Mouse (Mus musculus) frontal cortex, postnatal 36 days (tissue): ENCODE measurements around the gene Echdc3.

Source experiments
- DNase-seq, 2 experiments: peaks; one replicate each; pipeline ENCODE4 v3.0.0; 2022; ENCODE audit warnings: low spot score in 2 of 2

The Echdc3 gene

DNA sequence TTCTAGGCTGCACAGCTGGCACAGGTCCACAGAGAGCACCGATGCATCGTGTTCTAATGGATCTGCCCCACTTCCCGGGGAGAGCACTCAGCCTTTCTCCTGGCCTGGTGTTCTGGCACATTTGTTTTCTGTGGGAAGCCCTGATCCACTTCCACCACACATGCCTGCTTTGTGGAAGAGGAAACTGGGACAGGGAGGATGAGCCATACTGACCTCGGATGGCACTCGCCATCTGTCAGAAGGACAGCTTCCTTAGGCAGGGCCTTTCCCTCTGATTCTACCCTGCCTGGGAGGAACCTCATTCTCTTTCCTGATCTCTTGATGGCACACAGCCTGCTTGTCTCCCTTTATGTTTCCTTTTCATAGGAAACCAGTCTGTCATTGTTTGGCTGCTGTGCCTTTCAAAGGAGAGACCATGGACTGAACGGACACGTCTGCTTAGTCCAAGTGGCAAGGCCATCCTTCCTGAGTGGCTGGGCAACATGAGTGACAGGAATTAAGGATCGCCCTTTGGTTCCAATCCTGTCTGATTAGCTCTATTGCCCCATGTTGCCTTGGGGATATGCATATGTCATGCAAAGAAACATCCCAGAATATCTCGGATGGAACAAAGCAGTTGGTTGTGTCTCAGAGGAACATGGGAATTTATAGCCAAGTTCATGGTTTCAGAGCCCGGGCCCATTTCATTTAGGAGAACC is 13.7 kb upstream of the Echdc3 start:
- no peak for DNase-seq

DNA sequence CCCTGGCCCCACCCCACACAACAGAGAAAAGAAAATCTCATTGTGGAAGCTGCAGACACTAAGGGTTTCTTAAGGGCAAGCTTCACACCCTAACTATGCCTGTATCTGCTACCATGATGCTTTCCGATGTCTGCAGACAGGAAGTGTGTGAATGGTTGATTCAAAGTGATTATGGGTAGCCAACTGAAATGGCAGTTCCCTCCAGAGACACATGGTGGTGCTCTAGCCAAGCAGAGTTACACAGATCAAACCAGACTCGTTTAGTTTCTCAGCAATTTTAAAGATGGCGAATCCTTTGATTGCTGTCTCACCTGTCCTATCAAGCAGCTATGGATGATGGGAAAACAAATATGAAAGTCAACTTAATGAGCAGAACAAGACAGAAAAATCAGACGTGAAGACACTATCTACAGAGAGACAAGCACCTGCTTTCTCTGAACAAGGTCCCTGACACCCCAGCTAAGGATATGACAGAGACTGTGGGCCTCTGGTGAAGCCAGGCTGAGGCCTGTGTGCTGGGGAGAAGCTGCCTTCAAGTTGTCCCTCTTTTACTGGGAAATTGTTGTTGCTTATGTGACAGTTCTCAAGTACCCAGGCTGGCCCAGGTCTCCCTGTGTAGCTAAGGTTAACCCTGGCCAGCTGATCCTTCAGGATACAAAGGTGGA is 7.4 kb upstream of the Echdc3 start:
- peak; percentile 77 to 89 for DNase-seq

DNA sequence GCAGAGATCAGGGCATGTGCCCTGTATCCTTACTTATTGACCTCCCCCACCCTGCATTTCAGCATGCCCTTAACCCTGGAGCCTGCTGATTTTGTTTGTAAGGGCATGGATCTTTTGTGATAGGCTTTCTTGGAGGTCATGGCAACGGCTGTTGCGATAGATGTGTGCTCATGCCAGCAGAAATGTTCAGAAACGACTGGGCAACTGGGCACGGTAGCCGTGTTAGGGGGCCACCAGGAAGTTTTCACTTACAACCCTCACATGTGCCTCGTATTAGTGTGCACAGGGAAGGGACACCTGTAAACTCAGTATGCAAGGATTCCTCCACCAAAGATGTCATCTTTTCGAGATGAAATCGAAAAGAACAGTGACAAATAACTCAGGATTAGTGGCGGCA is 508 bp downstream of the Echdc3 start:
- no peak for DNase-seq

DNA sequence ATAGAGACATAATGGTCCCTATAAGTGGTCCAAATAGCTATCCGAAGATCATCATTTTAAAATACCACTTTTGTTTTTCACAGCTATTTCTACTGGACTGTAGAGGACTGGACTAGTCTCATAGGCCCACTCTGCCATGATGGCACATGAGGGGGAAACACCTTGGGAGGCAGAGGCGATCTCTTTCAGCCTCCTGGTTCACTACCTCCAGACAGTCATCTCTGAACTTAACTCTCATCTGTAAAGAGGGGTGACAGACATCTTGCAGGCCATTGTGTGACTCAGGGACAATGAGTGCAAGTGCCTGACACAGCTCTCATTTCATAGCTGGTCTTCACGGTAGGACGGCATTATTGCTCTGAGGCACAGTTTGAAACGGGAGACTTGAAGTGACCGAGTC is 2.0 kb downstream of the Echdc3 start:
- DNase-seq, result no peak

GRCm38 (mm10) chr2:6209746-6210145 is 3.1 kb downstream of the Echdc3 start:
- no peak for DNase-seq

GRCm38 (mm10) chr2:6209116-6209515 is 3.7 kb downstream of the Echdc3 start:
- DNase-seq, result peak; percentile 23 to 71

GRCm38 (mm10) chr2:6207736-6208135 is 5.1 kb downstream of the Echdc3 start:
- DNase-seq, result no peak

DNA sequence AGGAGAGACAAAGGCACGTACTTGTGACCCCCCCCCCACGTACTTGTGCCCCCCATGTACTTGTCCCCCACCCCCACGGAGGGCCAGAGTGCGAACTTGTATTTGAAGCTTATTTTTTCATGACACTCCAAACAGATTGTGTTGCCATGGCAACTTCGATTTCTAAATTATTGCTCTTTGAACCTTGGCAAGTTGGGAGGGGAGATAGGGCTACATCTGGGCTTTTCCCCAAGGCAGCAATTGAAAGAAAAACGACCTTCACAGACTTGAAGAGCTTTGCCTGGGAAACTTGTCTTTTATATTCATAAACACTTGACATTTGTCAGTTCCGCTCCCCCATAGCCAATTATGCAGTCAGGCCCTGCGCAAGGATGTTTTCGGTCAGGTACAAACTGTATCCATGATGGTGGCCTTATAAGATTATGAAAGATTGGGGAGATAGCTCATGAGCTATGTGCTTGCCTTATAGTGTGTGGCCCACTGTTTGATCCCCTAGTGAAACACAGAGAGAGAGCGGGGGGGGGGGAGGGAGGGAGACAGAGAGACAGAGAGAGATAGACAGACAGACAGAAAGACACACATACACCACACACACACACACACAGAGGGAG is 16.4 kb downstream of the Echdc3 start:
- DNase-seq, result no peak

DNA sequence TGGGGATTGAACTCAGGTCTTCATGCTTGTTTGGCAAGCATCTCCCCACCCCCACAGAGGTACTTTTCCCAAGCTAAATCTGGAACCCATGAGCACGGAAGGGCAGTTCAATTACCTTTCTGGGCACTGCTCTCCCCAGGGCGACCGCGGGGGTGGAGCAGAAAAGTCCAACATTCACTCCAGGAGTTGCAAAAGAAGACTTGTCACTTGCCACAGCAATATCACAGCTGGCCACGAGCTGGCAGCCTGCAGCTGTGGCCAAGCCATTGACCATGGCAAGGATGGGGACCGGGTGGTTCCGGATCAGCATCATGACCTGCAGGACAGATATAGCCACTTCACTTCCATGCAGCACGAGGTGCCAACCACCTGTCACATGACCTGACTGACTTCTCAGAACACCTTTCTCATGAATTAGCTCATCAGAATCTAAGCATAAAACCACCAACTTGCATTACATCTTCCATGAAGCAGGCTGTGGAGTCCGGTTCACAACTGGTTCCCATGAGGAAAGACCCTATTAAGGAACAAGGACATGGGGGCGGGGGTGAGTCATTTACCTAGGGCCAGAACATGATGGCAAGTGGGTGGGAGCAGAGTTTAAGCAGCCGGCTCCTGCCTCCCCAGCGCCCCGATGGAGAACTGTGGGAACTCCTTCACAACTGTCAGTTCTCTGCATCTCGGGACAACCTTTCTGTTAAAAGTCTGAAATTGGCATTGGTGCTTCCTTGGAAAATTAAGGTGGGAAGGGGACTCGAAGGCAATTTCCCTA is 17.2 kb downstream of the Echdc3 start:
- DNase-seq, result no peak

- no peak for DNase-seq
Observed at GRCm38 (mm10) chr2:6194497-6194896, 18.3 kb downstream of the Echdc3 start.

DNA sequence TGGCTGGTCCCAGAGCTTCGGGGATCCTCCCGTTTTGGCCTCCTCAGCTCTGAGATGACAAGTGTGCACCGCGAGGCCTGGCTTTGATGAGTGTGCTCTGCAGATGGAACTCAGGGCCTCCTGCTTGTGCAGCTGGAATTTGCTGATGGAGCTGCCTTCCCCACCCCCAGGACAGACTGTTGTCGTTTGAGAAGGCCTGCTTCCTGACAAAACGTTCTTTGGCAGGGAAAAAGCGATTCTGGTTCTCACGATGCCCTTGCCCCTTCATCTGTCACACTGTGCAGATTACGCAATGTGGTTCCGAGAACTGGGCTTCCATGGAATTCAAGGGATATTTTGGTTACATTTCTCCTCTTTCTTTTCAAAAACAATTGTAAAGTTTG is 19.3 kb downstream of the Echdc3 start:
- DNase-seq, result no peak

GRCm38 (mm10) chr2:6192820-6193590 is 19.8 kb downstream of the Echdc3 start:
- peak; percentile 51 to 77 for DNase-seq

DNA sequence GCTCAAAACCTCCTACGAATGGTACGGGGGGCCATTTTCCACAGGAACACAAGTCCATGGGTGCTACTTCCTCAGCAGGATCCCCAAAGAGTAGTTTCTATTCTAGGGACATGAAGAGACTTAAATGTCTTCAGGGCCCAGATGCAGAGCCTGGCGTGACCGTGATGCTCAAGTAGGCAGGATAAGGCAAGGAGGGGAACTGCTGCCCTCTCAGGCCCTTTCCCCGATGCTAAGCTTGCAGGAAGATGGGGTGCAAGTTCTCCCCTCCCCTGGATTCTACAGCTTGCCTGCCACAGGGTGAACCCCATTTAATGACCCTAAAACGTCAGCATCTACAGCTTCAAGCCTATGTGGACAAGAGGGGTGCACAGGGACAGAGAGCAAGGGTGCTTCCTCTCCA is 22.8 kb downstream of the Echdc3 start:
- no peak for DNase-seq

DNA sequence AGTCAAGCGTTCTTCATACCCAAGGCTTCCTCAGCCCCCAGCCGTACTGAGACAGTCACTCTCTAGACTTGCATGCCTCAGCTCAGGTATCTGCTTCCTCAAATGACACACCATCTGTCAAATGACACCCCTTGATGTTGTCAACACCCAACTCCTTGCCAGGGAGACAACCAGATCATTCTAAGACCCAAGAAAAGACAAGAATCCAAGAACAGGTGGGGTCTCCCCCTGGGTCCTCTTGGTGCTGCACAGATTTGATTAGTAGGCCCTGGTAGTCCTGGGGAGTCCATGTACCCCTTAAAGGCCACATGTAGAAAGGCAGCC is 23.2 kb downstream of the Echdc3 start:
- no peak for DNase-seq

DNA sequence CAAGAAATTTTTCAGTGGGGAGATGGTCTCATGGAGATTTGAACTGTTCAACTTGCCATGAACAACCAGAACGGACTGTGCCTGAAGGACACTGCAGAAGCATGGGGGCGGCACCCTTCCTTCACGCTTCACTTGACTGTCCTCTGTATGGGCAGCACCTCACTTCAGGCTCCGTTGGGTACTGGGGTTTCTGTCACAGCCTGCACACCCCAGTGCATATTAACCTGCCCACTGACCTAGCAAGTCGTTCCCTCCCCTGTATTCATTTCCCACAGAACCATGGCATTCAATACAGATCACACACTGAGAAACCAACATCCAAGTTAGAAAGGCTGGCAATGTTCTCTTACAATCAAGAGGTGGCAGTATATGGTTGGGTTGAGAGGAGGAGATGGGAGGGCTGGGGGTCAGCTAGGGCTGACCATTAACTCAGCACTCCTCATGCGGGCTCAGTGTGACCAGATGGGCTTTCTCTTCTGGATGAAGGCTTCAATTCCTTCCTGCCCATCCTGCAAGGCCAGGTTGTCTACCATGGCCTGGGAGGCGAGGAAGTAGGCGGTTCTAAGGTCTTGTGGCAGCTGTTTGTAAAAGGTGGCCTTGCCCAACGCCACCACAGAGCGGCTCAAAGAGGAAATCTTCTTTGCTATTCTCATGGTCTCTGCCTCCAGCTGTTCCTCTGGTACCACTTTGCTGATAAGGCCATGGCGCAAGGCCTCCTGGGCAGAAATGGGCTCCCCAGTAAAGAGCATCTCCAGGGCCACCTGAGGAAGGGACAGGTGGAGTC is 23.8 kb downstream of the Echdc3 start:
- no peak for DNase-seq

GRCm38 (mm10) chr2:6187418-6187817 is 25.4 kb downstream of the Echdc3 start:
- DNase-seq, result no peak

- no peak for DNase-seq
Observed at GRCm38 (mm10) chr2:6186913-6187312, 25.9 kb downstream of the Echdc3 start.

DNA sequence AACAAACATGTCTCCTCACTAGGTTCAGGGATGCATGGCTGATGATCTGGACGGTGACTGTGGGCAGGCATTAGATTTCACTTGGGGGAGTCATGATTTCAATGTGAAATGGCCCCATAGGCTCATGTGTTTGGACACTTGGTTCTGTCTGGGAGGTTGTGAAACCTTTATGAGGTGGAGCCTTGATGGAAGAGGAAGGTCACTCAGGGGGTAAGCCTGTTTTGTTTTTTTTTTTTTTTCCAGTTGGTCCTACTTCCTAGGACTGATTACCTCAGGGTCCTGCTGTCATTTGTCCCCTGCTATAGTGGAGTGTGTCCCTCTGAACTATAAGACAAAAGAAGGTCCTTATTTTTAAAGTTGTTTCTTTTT is 33.1 kb downstream of the Echdc3 start:
- DNase-seq, result no peak

DNA sequence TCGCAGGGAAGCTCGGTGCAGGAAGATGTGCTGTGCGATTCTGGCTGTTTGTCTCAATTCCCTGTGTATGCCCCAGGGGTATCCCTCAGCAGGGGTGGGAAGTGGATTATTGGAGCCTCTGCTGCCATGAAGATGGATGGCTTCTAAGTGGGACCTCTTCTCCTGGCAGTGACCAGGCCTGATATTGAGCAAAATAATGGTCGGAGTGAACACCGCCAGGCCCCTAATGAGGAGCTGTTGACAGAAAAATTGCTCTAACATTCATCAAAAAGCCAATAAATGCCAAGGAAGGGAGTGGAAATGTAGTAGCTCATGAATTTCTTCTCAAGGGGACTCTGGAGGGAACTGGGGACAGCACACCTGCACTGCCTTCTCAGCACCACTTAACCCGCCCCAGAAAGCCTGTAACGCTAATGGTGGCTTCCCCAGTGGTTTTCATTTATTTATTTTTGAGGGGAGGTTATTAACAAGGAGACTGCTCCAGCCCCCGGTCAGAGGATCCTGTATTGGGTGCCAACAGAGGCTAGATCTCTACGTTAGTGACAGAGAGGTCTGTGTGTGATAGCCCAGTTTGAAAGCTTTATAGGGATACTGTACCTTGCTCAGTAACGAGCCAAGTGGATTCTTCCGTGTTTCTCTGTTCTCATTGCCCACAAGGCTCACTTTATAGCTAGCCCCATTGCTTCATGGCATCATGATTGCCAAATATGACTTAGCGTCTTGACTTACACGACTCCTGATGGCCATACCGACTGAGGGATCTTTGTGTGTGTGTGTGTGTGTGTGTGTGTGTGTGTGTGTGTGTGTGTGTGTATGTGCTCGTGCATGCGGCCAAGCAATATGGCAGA is 33.7 kb downstream of the Echdc3 start:
- no peak for DNase-seq

- no peak for DNase-seq
Observed at GRCm38 (mm10) chr2:6173013-6173412, 39.8 kb downstream of the Echdc3 start.
